Mouse (Mus musculus): ENCODE results near the gene Pot1a. TPM values are rescaled to one million over a fixed set of nuclear protein-coding genes. Genes with fewer than 3 reads are reported as not detected.

Gene Pot1a
- 10 to 100 TPM; 22.6 to 24.3 TPM for total RNA-seq (2023)

GRCm38 (mm10) chr6:25808806-25809495 is at the start of gene Pot1a:
Gene Pot1a, minus strand, starts transcription at chr6:25809246.

Other genes with a start within 250 kb of the Pot1a start
- gene Gpr37, start 118.5 kb downstream of the Pot1a start, total RNA-seq (2023) = not detected